Mouse (Mus musculus) bone marrow, adult 2 months (tissue): ENCODE data around the gene Ifna12.

Source experiments
- CTCF ChIP-seq: fragments of 200-500 bp; IDR thresholded peaks from 2 replicates; pipeline ENCODE4 v1.5.1; 2011; ENCODE audit warnings: low read length, control low read depth; ENCODE audit not compliant: control insufficient read depth, insufficient read depth
- POLR2A ChIP-seq: fragments of 200-500 bp; IDR thresholded peaks from 2 replicates; pipeline ENCODE4 v1.6.1; 2011; ENCODE audit warnings: low read depth, mild to moderate bottlenecking, control low read depth, low read length, borderline replicate concordance; ENCODE audit not compliant: control insufficient read depth

DNA sequence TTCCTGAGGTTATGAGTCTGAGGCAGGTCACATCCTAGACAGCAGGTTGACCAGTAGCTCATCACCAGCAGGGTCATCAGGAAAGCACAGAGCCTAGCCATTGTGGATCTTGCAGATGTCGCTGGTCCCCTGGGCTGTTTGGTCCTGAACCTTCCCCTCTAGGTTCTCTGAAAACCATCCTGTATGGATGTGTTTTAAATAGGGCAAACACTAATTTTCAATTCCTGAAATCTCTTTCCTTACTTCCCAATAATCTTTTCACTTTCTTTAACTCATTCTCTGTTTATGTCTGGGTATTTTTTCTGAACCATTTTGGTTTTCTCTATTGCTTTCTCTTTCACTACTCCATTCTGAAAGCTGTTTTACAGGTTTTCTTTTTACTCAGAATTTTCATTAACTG lies 31.5 kb downstream of the Ifna12 start, which contains the start of gene Ifna14:
- TF ChIP-seq CTCF, result no peak
- TF ChIP-seq POLR2A, result no peak
